Mouse (Mus musculus): ENCODE measurements at regions not wholly inside any gene's neighbourhood (a gene's known extent, or its start where the extent isn't known, plus 50 kb on each side); places are given as distances from the start of the nearest gene placed in this dataset.

GRCm38 (mm10) chr6:135543390-135543789 lies 181.0 kb downstream of the Emp1 start:
- H3K27ac ChIP-seq (replicated peaks) = no peak overlapping the region
- TF ChIP-seq CTCF (IDR thresholded peaks at IDR 0.05; ENCODE audit: low read depth) (no peak), EP300 (optimal IDR thresholded peaks at IDR 0.05) (no peak)
- no peak overlapping the region for H3K4me3 ChIP-seq (ENCODE audit: low read depth, low read length)
- DNase-seq (ENCODE audit: low spot score) = no peak
- H3K9me3 ChIP-seq (ENCODE audit: control insufficient read depth, low read length) = no peaks in the 10 kb centered on the region
- WGBS = 71% methylated on average over 3 of the region's 3 CpGs
- H3K4me2 ChIP-seq (replicated peaks; ENCODE audit: low read depth) = no peak overlapping the region
- H3K9ac ChIP-seq (ENCODE audit: low read length) = no peak overlapping the region
- no peaks in the 10 kb centered on the region for H3K4me1 ChIP-seq (replicated peaks; ENCODE audit: control insufficient read depth, insufficient read depth)
- no peaks in the 10 kb centered on the region for H3K36me3 ChIP-seq (ENCODE audit: control insufficient read depth, insufficient read depth, low read length)
- no peak for ATAC-seq (ENCODE audit: low FRiP score, low TSS enrichment)
- H3K27me3 ChIP-seq (ENCODE audit: control insufficient read depth, insufficient read depth, low read length) = no peaks in the 10 kb centered on the region

GRCm38 (mm10) chr6:135543863-135544262 lies 181.5 kb downstream of the Emp1 start:
- 69% methylated on average over 3 of the region's 3 CpGs for WGBS
- ATAC-seq (ENCODE audit: low FRiP score, low TSS enrichment) = no peak

GRCm38 (mm10) chr6:135550368-135550950 lies 188.1 kb downstream of the Emp1 start:
- WGBS = 57% methylated on average over 3 of the region's 3 CpGs
- no peak overlapping the region for H3K27ac ChIP-seq (replicated peaks)
- no peaks in the 10 kb centered on the region for H3K36me3 ChIP-seq (ENCODE audit: control insufficient read depth, insufficient read depth, low read length)
- no peak for DNase-seq (ENCODE audit: low spot score)
- no peak overlapping the region for H3K4me3 ChIP-seq (ENCODE audit: low read depth, low read length)
- H3K4me1 ChIP-seq (replicated peaks; ENCODE audit: control insufficient read depth, insufficient read depth) = no peaks in the 10 kb centered on the region
- no peak overlapping the region for H3K4me2 ChIP-seq (replicated peaks; ENCODE audit: low read depth)
- H3K27me3 ChIP-seq (ENCODE audit: control insufficient read depth, insufficient read depth, low read length) = no peaks in the 10 kb centered on the region
- TF ChIP-seq CTCF (IDR thresholded peaks at IDR 0.05; ENCODE audit: low read depth) (no peak), EP300 (optimal IDR thresholded peaks at IDR 0.05) (no peak)
- no peaks in the 10 kb centered on the region for H3K9me3 ChIP-seq (ENCODE audit: control insufficient read depth, low read length)
- no peak for ATAC-seq (ENCODE audit: low FRiP score, low TSS enrichment)
- H3K9ac ChIP-seq (ENCODE audit: low read length) = no peak overlapping the region

More at GRCm38 (mm10) chr6:135543863-135544262, 181.5 kb downstream of the Emp1 start:
- Histone ChIP-seq H3K9me3 (ENCODE audit: control insufficient read depth, low read length) (no peaks in the 10 kb centered on the region), H3K36me3 (ENCODE audit: control insufficient read depth, insufficient read depth, low read length) (no peaks in the 10 kb centered on the region), H3K27me3 (ENCODE audit: control insufficient read depth, insufficient read depth, low read length) (no peaks in the 10 kb centered on the region), H3K4me3 (ENCODE audit: low read depth, low read length) (no peak overlapping the region), H3K9ac (ENCODE audit: low read length) (no peak overlapping the region), H3K4me2 (replicated peaks; ENCODE audit: low read depth) (no peak overlapping the region), H3K27ac (replicated peaks) (no peak overlapping the region), H3K4me1 (replicated peaks; ENCODE audit: control insufficient read depth, insufficient read depth) (no peaks in the 10 kb centered on the region)
- no peak for DNase-seq (ENCODE audit: low spot score)
- TF ChIP-seq EP300 (optimal IDR thresholded peaks at IDR 0.05) (no peak), CTCF (IDR thresholded peaks at IDR 0.05; ENCODE audit: low read depth) (no peak)

GRCm38 (mm10) chr6:135552396-135552795 lies 190.1 kb downstream of the Emp1 start:
- 84% methylated on average over 3 of the region's 3 CpGs for WGBS
- Histone ChIP-seq H3K36me3 (ENCODE audit: control insufficient read depth, insufficient read depth, low read length) (no peaks in the 10 kb centered on the region), H3K27me3 (ENCODE audit: control insufficient read depth, insufficient read depth, low read length) (no peaks in the 10 kb centered on the region), H3K9ac (ENCODE audit: low read length) (no peak overlapping the region), H3K4me1 (replicated peaks; ENCODE audit: control insufficient read depth, insufficient read depth) (no peaks in the 10 kb centered on the region), H3K27ac (replicated peaks) (no peak overlapping the region), H3K4me3 (ENCODE audit: low read depth, low read length) (no peak overlapping the region), H3K9me3 (ENCODE audit: control insufficient read depth, low read length) (no peaks in the 10 kb centered on the region), H3K4me2 (replicated peaks; ENCODE audit: low read depth) (no peak overlapping the region)
- no peak for TF ChIP-seq CTCF (IDR thresholded peaks at IDR 0.05; ENCODE audit: low read depth)
- TF ChIP-seq EP300 (optimal IDR thresholded peaks at IDR 0.05) = no peak
- ATAC-seq (ENCODE audit: low FRiP score, low TSS enrichment) (no peak), DNase-seq (ENCODE audit: low spot score) (no peak)

- Histone ChIP-seq H3K4me3 (ENCODE audit: low read depth, low read length) (no peak overlapping the region), H3K4me2 (replicated peaks; ENCODE audit: low read depth) (no peak overlapping the region), H3K27ac (replicated peaks) (peak overlapping the region; percentile 5; the same call in 1 of the 2 replicates), H3K4me1 (replicated peaks; ENCODE audit: control insufficient read depth, insufficient read depth) (no peaks in the 10 kb centered on the region), H3K9ac (ENCODE audit: low read length) (no peak overlapping the region), H3K27me3 (ENCODE audit: control insufficient read depth, insufficient read depth, low read length) (no peaks in the 10 kb centered on the region), H3K9me3 (ENCODE audit: control insufficient read depth, low read length) (no peaks in the 10 kb centered on the region), H3K36me3 (ENCODE audit: control insufficient read depth, insufficient read depth, low read length) (no peaks in the 10 kb centered on the region)
- TF ChIP-seq CTCF (IDR thresholded peaks at IDR 0.05; ENCODE audit: low read depth) = no peak
- no peak for TF ChIP-seq EP300 (optimal IDR thresholded peaks at IDR 0.05)
- WGBS = 23% methylated on average over 5 of the region's 5 CpGs
- DNase-seq (ENCODE audit: low spot score) = peak; percentile 93
- ATAC-seq (ENCODE audit: low FRiP score, low TSS enrichment) = peak; percentile 96
Observed at GRCm38 (mm10) chr6:135559501-135559907, 197.2 kb downstream of the Emp1 start.

DNA sequence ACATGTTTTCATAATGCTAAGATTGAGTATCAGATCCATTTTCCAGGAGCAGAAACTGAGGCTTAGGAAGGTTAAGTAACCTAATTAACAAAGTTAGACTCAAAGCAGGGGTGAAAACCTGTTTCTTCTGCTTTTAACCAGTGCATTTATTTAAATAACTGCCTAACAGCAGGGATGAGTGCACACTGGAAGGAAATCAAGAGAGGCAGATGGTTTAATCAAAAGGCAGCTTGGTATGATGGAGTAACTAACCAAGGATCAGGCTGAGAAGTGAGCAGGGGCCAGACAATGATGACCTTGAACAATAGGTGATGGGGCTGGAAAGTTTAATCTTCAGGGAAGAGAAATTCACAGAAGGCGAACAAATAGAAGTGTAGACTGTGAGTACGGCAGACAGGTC lies 199.9 kb downstream of the Emp1 start:
- no peaks in the 10 kb centered on the region for H3K4me1 ChIP-seq (replicated peaks; ENCODE audit: control insufficient read depth, insufficient read depth)
- H3K9me3 ChIP-seq (ENCODE audit: control insufficient read depth, low read length) = no peaks in the 10 kb centered on the region
- ATAC-seq (ENCODE audit: low FRiP score, low TSS enrichment) (no peak), DNase-seq (ENCODE audit: low spot score) (no peak)
- WGBS = 83% methylated on average over 2 of the region's 2 CpGs
- no peak overlapping the region for H3K4me3 ChIP-seq (ENCODE audit: low read depth, low read length)
- H3K36me3 ChIP-seq (ENCODE audit: control insufficient read depth, insufficient read depth, low read length) = no peaks in the 10 kb centered on the region
- H3K9ac ChIP-seq (ENCODE audit: low read length) = no peak overlapping the region
- H3K27ac ChIP-seq (replicated peaks) = no peak overlapping the region
- no peak overlapping the region for H3K4me2 ChIP-seq (replicated peaks; ENCODE audit: low read depth)
- no peak for TF ChIP-seq CTCF (IDR thresholded peaks at IDR 0.05; ENCODE audit: low read depth)
- no peak for TF ChIP-seq EP300 (optimal IDR thresholded peaks at IDR 0.05)
- no peaks in the 10 kb centered on the region for H3K27me3 ChIP-seq (ENCODE audit: control insufficient read depth, insufficient read depth, low read length)

All from stomach, postnatal 0 days (tissue).